Mouse (Mus musculus): ENCODE results near the gene Usp4.

GRCm38 (mm10) chr9:108341139-108341475 is 6.5 kb upstream of the Usp4 start:
- TF ChIP-seq UBTF (IDR thresholded peaks at IDR 0.05; ENCODE audit: low read depth, low read length) (no peak), EP300 (IDR thresholded peaks at IDR 0.05; ENCODE audit: low read length) (no peak), ZNF384 (IDR thresholded peaks at IDR 0.05; ENCODE audit: low read depth, low read length) (no peak), MAX (IDR thresholded peaks at IDR 0.05; ENCODE audit: low read length) (no peak), TCF12 (IDR thresholded peaks at IDR 0.05; ENCODE audit: low read depth, low read length) (no peak), POLR2A (IDR thresholded peaks at IDR 0.05; ENCODE audit: low read depth, low read length) (peak; percentile 36; the same call in 1 of the 2 replicates), CTCF (conservative IDR thresholded peaks at IDR 0.05 in 1 of 2, IDR thresholded peaks at IDR 0.05 in 1 of 2; ENCODE audit: low read depth in 2 of 2, low read length in 2 of 2) (no peak), MEF2A (IDR thresholded peaks at IDR 0.05; ENCODE audit: borderline replicate concordance, low read depth, low read length) (no peak)

Measured in CH12.LX (cell line).